Mouse (Mus musculus): ENCODE results near the gene Gpr55.

Gene Gpr55

DNA sequence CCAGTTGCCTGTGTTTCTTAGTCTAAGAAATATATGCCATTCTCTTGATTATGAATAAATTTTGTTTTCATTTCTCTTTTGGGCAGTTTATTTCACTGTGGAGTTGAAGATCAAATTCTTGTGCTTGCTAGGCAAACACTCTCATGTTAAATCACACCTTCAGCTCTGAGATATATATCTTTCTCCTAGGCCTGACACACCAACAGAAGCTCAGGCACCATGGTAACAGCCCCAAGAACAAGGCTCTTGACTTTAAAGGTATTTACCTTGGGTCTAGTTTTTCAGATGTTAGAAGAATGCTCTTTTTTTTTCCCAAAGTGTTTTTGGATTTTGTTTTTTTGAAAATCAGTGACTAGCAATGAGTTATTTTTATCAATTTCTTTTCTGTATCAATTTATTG lies 44.9 kb downstream of the Gpr55 start:
- no peak for DNase-seq (ENCODE audit: low spot score in 2 of 2)

GRCm38 (mm10) chr1:85913078-85913755 lies 47.6 kb downstream of the Gpr55 start:
- no peak for DNase-seq (ENCODE audit: low spot score in 2 of 2)

DNA sequence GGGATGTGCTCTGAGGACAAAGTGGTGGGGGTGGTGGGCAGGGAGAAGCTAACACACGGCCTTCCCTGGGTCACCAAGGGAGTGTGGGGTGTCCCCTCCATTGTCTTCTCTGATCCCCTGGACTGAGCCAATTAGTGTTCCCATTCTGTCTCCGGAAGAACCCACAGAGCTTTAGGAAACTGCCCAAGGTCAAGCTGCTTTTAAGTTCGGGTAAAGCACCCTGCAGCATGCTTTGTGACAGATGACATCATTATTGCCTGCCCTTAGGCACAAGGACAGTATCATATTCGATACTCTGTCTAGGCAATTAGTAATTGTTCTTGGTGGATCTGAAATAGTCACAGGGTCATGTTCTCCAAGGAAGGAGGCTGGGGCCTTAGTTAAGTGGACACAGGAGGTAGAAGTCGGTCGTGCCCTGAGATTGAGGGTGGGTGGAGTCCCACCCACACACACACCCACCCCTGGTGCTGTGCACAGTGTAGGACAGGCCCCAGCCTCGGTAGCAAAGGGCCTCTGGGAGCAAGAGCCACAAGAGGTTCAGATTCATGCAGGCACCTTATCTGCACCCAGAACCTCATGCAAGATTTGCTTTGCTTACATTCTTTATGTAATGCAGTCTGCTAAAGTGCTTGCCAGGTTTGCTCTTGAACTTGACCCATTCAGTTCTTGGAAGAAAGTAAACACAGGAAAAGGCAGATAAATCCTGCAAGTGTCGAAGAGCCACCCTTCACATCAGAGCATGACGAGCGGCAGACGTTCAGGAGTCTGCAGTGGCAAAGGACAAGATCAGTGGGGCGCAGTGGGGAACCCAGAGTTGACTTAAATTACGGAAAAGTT lies 51.8 kb downstream of the Gpr55 start:
- DNase-seq (ENCODE audit: low spot score in 2 of 2): no peak

DNA sequence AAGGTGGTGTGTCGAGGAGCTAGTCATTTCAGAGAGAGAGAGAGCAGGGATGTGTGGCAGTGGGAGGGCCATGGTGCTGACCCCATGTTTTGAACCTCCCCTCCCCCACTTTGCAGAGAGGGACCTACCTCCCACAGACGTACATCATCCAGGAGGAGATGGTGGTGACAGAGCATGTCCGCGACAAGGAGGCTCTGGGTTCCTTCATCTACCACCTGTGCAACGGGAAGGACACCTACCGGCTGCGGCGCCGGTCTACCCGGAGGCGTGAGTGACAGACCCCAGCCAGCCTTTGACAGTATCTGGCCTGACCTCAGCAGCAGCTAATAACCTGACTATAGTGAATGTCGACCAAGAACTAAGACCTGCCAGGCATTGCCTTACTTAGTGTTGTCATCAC lies 53.9 kb downstream of the Gpr55 start:
- no peak for DNase-seq (ENCODE audit: low spot score in 2 of 2)

DNA sequence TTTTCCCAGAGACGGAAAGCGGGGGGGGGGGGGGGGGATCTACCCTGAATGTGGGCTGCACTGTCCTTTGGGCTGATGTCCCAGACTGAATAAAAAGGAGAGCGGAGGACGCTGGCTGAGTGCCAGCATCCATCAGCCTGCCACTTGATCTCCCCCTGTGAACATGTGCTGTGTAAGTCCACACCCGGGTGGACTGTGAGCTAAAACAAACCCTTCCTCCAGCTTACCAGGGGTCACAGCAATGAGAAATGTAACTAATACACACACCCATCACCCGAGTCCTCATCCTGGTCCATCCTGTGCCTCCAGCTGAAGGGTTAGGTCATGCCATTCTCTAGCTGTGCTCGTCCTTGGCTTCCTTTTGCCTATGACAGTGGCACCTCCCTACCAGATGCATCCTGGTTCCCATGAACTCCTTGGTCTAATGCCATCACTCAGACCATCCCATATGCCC lies 58.7 kb downstream of the Gpr55 start:
- no peak for DNase-seq (ENCODE audit: low spot score in 2 of 2)

DNA sequence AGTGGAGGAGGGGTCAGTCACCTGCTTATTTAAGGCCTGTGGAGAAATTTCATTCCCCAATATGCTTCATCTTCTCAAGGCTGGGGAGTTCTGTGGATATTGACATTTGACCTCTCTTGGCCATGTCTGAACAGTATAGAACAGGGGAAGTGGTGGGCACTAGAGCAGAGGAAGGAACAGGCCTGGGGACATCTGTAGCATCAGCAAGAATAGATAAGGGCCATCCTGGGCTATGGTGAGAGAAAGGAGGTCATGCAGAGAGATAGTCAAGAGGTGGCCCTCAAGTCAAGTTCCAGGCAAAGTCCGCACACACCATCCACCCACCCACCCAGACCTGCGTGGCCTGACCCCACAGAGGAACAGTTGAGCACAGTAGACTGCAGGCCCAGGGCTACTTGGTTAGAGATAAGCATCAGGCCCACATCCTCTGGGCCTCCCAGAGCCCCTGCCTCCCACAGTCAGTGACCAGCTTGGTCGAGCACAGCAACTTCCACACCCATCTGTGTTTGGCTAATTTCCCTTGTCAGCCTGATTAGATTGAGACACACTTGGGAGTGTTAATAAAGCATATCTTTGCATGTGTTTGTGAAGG lies 59.2 kb downstream of the Gpr55 start:
- DNase-seq (ENCODE audit: low spot score in 2 of 2): no peak

DNA sequence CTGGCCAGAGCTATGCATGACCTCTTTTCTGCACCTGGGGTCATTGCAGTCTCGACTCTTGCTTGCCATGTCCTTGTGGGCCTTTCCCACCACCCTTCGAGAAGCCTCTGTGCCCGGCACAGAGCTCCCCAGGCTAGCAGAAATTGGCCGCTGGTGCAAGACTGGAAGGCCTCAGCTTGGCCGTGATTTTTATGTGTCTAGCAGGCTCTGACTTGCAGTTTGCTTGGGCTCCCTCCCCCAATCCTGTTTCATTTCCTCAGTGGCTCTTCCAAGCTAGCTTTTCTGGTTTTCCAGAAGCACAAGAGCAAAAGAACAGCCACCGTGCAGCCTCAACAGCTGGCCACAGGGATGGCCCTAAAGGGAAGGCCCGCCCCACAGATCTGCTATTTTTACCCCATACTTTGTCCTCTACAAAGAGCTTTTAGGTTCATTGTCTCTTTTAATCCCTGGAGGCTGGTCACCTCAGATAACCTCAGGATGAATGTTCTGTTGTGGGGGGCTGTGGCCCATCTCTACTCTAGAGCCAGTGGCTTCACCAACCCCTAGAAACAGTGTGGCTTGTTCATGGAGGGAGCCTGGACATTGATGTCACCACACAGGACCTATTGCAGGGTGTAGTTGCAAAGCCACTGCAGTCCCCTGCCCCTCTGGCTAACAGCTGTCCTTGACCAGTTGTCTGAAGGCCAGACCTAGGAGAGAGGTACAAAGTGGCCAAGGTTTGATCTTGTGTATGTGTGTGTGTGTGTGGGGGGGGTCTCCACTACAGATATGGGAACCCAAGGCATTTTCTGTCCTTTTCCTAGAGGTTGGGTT lies 60.1 kb downstream of the Gpr55 start:
- peak in 1 of 2 experiments; percentile 50 for DNase-seq (ENCODE audit: low spot score in 2 of 2)

DNA sequence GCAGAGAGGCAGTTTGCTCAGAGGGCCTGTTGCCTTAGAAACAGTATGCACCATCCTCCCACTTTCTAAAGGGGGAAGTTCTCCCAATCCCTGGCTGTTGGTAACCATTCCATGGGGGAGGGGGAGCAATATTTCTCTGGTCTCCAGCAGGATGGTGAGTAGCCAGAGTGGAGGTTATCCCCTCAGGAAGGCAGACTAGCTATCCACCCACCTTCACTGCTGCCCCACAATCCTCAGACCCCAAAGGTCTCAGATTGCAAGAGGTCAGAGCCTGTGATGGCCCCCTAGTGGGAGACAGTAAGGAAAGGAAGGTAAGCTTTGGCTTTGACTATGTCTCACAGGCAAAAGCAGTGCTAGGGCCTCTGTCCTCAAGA lies 61.4 kb downstream of the Gpr55 start:
- DNase-seq (ENCODE audit: low spot score in 2 of 2): no peak

- DNase-seq (ENCODE audit: low spot score in 2 of 2): no peak
These were observed 61.9 kb downstream of the Gpr55 start for GRCm38 (mm10) chr1:85898761-85899387.

GRCm38 (mm10) chr1:85897901-85898760 lies 62.7 kb downstream of the Gpr55 start:
- no peak for DNase-seq (ENCODE audit: low spot score in 2 of 2)

DNA sequence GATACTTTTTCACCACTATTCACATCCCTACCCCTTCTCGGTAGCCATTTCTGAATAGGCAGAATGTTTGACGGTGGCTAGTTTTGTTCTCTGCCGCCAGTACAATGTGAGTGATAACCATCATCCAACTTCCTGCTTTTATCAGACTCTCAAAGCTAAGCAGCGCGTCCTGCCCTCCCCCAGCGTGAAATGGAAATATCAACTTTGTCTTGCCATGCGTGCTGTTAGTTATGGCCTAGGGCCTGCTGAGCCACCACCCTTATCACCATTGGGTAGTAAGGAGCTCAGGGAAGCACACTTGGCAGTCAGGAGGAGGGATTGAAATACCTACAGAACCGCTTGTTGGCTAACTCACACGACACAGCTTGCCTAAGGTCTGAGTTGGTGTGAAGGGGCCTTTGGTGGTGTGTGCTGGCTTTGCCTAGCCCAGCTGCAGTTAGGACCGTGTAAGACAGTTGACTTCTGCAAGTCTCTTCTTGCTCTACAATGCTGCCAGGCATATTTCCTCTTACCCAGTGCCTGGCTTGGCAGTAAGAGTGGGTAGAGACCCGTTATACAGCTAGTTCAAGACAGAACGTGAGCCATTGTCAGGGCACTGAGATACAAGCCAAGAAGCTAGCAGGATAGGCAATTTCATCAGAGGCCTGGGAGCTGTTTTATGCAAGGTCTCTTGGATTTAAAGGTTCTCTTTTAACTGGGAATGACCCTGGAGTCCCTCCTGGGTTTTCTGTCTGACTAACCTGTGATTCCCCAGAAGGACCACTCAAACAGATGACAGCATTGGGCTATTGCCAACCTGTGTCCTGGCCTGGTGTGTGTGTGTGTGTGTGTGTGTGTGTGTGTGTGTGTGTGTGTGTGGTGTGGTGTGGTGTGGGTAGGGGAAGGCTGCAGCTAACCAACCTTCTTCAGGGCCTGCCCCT lies 63.8 kb downstream of the Gpr55 start:
- DNase-seq (ENCODE audit: low spot score in 2 of 2): peak; percentile 35 to 39

- no peak for DNase-seq (ENCODE audit: low spot score in 2 of 2)
These were observed 64.7 kb downstream of the Gpr55 start for GRCm38 (mm10) chr1:85896110-85896509.

DNA sequence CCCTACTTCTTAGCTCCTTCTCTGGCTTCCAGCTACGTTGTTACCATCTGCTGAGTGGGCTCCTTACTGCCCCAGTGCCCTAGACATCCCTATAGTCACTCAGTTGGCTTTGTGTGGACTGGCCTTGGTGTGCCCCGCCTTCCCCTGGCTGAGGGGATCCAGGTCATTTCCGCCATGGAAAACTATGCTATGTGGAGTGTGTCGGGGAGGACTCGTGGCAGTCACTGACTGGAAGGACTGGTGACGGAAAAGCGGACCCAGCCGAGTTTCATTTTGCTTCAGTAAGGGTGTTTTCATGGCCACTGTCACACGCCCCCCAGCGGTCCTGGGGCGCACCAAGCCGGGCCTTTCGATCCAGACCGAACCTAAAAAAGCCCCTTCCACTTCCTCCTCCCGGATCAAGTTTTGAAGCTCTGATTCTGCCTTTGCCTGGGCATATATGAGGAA lies 65.4 kb downstream of the Gpr55 start:
- DNase-seq (ENCODE audit: low spot score in 2 of 2): peak; percentile 34 to 35

GRCm38 (mm10) chr1:85894748-85895360 lies 66.0 kb downstream of the Gpr55 start:
- DNase-seq (ENCODE audit: low spot score in 2 of 2): peak in 1 of 2 experiments; percentile 35

DNA sequence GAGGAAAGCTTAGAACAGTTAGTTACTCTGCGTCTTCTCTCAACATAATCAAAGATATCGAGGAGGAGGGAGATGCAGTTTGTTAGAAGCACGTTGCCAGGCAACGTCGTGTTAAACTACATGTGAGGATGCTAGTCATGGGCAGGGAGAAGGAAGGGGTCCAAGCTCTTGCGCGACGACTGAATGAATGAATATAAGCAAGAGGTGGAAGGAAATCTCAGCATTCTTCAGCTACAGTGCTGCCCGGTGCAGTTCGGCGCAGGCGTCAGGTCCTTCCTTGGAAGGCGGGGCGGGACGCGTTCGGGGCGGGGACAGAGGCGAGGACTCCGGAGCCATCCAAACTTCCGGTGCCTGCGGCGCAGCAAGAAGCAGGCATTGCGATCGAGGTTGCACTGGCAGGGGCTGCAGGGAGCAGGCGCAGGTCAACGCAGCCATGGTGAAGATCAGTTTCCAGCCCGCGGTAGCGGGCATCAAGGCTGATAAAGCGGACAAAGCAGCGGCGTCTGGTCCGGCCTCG lies 66.5 kb downstream of the Gpr55 start, which contains the start of gene Itm2c:
Gene Itm2c (plus strand): TSS at position 51 of the 517 bp plus-strand sequence.
- peak; percentile 88 to 91 for DNase-seq (ENCODE audit: low spot score in 2 of 2)
